ENCODE assay signal across 8 mouse cellular contexts in the genomic region with DNA sequence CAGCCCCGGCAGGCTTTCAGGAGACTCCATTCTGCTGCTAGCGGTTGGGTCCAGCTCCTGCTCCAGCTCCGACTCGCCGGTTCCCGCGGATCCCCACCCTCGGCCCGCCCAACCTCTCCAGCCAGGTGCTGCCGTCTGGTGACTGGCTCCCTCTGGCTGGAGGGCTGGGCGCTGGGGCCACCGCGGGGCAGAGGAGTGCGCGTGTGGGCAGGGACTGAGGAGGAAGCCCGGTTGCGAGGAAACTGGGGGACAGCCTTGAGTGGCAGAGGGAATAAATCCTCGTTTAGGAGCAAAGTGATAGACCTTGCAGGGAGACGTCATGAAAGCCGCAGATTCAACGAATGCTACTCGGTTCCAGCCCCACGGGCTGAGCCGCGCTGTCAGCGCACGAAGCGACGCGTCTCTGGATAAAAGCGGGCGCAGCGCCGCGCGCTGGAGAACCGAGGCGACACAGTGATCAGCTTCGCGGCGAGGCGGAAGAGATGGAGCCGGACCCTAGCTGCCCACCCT. TPM values are rescaled to one million over a fixed set of nuclear protein-coding genes. Genes with fewer than 3 reads are reported as not detected.
DNase-seq lines count a peak whose midpoint lies in the region; ATAC-seq lines count a peak whose summit lies in the region.
"Had no signal": no experiment of that assay in that cellular context is flagged by ENCODE, and none has a peak within 500 bp of the region (broad histone marks: within the 10 kb centered on the region; RNA-seq: fewer than 3 reads in every experiment).

Kcnj6 (minus strand) TSS at position 362 of the 510 bp plus-strand sequence.

- no peak within 1 kb of the TSS for H3K27ac ChIP-seq in embryonic facial prominence, embryonic 10.5 days (replicated peaks)
- no peak within 1 kb of the TSS for H3K27ac ChIP-seq in hindbrain, embryonic 11.5 days (ENCODE audit: low read depth, low read length)

- ATAC-seq in hindbrain, embryonic 11.5 days (ENCODE audit: low FRiP score) = peak; percentile 69

- H3K4me3 ChIP-seq in embryonic facial prominence, embryonic 10.5 days = peak within 1 kb of the TSS; percentile 54
- peak within 1 kb of the TSS; percentile 41 for H3K4me3 ChIP-seq in hindbrain, embryonic 11.5 days (ENCODE audit: low read depth, low read length)

- H3K27me3 ChIP-seq in embryonic facial prominence, embryonic 10.5 days (replicated peaks; ENCODE audit: low read depth, poor library complexity, severe bottlenecking) = peaks cover 41% of the 10 kb centered on the region
- peaks cover 17% of the 10 kb centered on the region for H3K27me3 ChIP-seq in hindbrain, embryonic 11.5 days (ENCODE audit: control insufficient read depth, insufficient read depth, low read length)

- H3K4me1 ChIP-seq in embryonic facial prominence, embryonic 10.5 days = peaks cover 23% of the 10 kb centered on the region
- peaks cover 4% of the 10 kb centered on the region; the same call in 1 of the 2 replicates for H3K4me1 ChIP-seq in hindbrain, embryonic 11.5 days (replicated peaks; ENCODE audit: control insufficient read depth, insufficient read depth, low read length)

- under 1% methylated on average over 43 of the region's 43 CpGs for WGBS in embryonic facial prominence, embryonic 10.5 days
- WGBS in hindbrain, embryonic 11.5 days = under 1% methylated on average over 41 of the region's 43 CpGs

- peak within 1 kb of the TSS; percentile 80 for H3K4me2 ChIP-seq in hindbrain, embryonic 11.5 days (replicated peaks; ENCODE audit: low read depth, low read length)

- H3K9ac ChIP-seq in hindbrain, embryonic 11.5 days (ENCODE audit: low read depth, low read length) = peak within 1 kb of the TSS; percentile 49

- no peaks in the 10 kb centered on the region for H3K9me3 ChIP-seq in embryonic facial prominence, embryonic 10.5 days
- no peaks in the 10 kb centered on the region for H3K9me3 ChIP-seq in hindbrain, embryonic 11.5 days (ENCODE audit: control insufficient read depth, low read length)

- intact Hi-C loops in left cerebral cortex, postnatal 4 days (cut with DNase I) = loop anchor here (5.0 to 10.0 kb wide), 3 partner anchors 183 to 345 kb away; no protein-coding TSS in a partner anchor

- DNase-seq in ES-CJ7 (ENCODE audit: low read depth, low spot score) = peak; percentile 53
- peak; percentile 20 for DNase-seq in Muller cell, postnatal 12 days (ENCODE audit: inconsistent ontology term)
- DNase-seq in embryonic facial prominence, embryonic 10.5 days (ENCODE audit: low spot score) = peak; percentile 72
- DNase-seq in hindbrain, embryonic 11.5 days (ENCODE audit: low spot score) = peak; percentile 83
- DNase-seq in left cerebral cortex, postnatal 4 days = peak; percentile 89
- DNase-seq in right cerebral cortex, postnatal 10 days (ENCODE audit: low spot score in 2 of 2) = peak; percentile 87 to 91
- DNase-seq in gastrocnemius, postnatal 25 days = no peak

- H3K36me3 ChIP-seq in embryonic facial prominence, embryonic 10.5 days (replicated peaks) = no peaks in the 10 kb centered on the region
- H3K36me3 ChIP-seq in hindbrain, embryonic 11.5 days (ENCODE audit: control insufficient read depth, insufficient read depth, low read length) = no peaks in the 10 kb centered on the region

RNA-seq across cellular contexts. Expression of gene Kcnj6, which starts in this region (rescaled TPM):
- polyA plus RNA-seq in embryonic facial prominence, embryonic 10.5 days (2016; fragmentation: Nextera tagmentation; extraction: Ambion mirVana) = 0.22 TPM in 1 of 2 replicates, not detected in the other
- polyA plus RNA-seq in hindbrain, embryonic 11.5 days (2014; fragmentation: Nextera tagmentation; extraction: Ambion mirVana) = 0.08 TPM in 2 replicates
- total RNA-seq in left cerebral cortex, postnatal 4 days (2021) = 10 to 100 TPM; 31.4 to 34.2 TPM
- not detected for total RNA-seq in gastrocnemius, postnatal 25 days (2021)
- polyA plus RNA-seq: spleen, adult 2 months had no signal

Comparison
In these comparisons a context has a peak if more than half of its experiments do, and no peak if none do; other contexts are left out.
1. RNA of gene Kcnj6 (total RNA-seq): 31.4 to 34.2 TPM in left cerebral cortex, postnatal 4 days; not detected in gastrocnemius, postnatal 25 days; every median in the first group is over 10 times any median in the second.
2. Peak in DNase-seq and H3K4me3 ChIP-seq in embryonic facial prominence, embryonic 10.5 days; RNA of the gene not detected or under 1 TPM.
3. Peak in DNase-seq, ATAC-seq, H3K4me3 ChIP-seq, H3K9ac ChIP-seq and H3K4me2 ChIP-seq in hindbrain, embryonic 11.5 days; RNA of the gene not detected or under 1 TPM.